Mouse (Mus musculus): ENCODE measurements around the gene Rell1. TPM values are rescaled to one million over a fixed set of nuclear protein-coding genes. Genes with fewer than 3 reads are reported as not detected.
"Not testable (repeated sequence)": the region's sequence is repeated elsewhere in the genome, so short reads cannot be mapped to it uniquely, and the experiment has no call there.

Gene Rell1
- total RNA-seq, 1 experiment from 2014 or later = 36.7 TPM

DNA sequence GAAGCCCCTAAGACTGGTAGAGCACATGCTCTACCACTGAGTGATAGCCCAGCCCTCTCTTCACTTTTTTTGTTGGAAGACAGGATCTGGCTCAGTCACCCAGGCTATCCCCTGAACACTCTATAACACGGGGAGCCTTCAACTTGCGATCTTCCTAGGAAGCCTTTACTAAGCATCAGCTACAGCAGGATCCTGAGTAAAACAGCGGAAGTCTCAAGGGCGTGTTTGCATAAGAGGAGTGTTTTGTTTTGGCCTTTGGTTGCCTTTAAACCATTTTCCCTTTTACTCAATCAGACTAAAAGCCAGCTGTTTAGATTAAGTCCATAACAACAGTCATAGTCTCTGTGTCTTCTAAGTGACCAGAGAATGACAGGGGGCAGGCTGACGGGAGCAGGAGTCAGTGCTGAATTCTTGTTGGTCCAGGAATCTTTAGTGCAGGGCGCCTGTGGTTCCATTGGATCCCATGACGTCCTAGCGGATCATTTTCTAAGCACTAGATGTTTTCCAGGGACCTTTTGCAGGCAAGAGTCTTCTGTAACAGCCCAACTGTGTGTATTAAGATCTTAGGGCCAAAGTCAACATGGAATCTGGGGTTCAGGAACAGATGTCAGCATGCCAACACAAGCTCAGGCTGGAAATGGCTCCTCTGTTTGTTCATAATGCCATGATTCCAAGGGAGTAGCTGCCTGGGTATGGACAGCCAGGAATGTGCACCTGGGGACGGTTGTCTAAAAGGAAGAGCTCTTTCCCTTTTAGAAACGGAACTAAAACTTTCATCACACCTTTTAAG lies 58.3 kb downstream of the Rell1 start:
- ATAC-seq (replicated peaks; ENCODE audit: insufficient number of reproducible peaks, low FRiP score, low TSS enrichment, poor library complexity, severe bottlenecking) = no peak

DNA sequence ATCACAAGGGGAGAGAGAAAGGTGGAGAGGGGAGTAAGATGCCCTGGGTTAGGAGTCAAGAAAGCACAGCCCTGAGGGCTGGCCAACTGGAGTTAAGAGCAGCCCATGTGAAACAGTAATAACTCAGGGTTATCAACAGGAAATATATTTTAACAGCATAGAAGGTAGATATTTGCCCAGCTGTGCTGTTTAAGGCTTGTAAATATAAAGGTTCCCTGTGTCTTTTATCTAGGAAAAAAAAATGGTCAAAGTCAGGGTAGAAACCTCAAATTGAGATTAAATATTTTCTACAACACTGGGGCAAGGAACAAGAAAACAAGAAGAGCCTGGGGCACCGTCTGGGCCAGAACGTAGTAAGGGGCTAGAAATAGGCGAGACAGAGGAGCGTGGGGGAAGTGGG lies 61.2 kb downstream of the Rell1 start:
- ATAC-seq (replicated peaks; ENCODE audit: insufficient number of reproducible peaks, low FRiP score, low TSS enrichment, poor library complexity, severe bottlenecking) = no peak

DNA sequence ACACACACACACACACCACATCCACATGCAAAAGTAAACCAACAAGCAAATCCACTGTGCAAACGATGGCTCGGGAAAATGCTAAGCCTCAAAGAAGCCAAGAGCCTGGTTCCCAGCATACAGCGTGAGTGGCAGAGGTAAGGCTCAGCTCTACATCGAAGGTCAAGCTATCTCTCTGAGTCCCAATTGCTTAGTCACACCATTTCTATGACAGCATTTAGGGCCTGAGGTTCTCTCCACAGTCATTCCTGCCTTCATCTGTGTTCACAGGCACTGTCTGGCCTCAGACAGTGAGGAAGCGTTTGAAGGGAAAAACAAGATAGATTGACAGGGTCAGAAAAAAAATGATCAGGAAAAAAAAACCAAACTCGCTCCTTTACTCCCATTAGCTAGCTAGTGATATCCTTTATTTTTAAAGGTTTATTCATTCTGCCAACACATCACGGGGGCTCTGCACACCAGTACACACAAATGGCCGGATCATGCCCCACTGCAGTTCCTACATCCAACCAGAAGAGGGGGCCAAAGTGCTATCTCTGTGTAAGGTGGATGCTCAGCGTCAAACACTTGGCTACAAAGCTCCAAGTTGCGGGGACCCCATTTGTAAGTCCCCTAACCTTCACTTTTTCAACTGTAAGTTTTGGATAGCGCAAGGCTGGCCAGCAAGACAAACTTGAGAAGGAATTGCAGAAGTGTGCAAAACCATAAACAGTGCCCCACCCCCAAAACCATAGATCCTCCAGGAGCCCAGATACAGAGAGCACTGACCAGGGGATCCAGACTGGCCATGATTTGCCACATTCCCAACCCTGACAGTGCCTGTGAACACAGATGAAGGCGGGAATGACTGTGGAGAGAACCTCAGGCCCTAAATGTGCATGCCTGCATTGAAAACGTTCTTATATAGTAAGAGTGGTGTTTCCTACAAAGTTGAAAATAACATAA lies 62.3 kb downstream of the Rell1 start:
- ATAC-seq (replicated peaks; ENCODE audit: insufficient number of reproducible peaks, low FRiP score, low TSS enrichment, poor library complexity, severe bottlenecking) = peak; percentile 87

DNA sequence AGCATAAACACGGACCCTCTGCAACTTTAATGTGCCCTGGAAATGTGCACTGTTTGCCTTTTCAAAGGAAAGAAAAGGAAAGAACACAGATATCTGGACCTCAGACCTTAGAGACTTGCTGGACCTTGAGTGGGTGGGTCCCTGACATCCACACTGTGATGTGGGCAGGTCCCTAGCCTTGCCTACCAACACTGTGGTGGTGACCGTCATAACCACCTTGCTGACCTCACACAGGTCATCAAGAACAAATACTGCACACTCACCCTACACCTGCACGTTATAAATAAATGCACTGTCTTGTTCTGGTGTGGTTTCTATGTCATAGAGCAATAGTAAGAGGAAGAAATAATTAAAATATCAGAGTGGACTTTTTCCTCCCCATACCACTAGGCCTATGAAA lies 65.4 kb downstream of the Rell1 start:
- no peak for ATAC-seq (replicated peaks; ENCODE audit: insufficient number of reproducible peaks, low FRiP score, low TSS enrichment, poor library complexity, severe bottlenecking)

DNA sequence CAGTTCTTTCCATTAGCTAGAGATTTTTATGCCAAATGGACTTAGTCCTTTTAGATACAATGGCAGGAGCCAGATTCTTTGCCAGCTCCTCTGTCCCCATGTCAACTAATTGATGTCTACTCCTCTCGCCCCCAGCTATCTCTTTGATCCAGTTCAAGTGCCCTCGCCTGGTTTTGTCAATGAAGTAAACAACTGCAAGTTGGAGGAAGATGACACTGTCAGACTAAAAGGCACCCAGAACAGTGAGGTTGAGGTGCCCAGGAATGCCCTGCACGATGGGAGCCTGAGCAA lies 70.9 kb downstream of the Rell1 start:
- no peak for ATAC-seq (replicated peaks; ENCODE audit: insufficient number of reproducible peaks, low FRiP score, low TSS enrichment, poor library complexity, severe bottlenecking)

DNA sequence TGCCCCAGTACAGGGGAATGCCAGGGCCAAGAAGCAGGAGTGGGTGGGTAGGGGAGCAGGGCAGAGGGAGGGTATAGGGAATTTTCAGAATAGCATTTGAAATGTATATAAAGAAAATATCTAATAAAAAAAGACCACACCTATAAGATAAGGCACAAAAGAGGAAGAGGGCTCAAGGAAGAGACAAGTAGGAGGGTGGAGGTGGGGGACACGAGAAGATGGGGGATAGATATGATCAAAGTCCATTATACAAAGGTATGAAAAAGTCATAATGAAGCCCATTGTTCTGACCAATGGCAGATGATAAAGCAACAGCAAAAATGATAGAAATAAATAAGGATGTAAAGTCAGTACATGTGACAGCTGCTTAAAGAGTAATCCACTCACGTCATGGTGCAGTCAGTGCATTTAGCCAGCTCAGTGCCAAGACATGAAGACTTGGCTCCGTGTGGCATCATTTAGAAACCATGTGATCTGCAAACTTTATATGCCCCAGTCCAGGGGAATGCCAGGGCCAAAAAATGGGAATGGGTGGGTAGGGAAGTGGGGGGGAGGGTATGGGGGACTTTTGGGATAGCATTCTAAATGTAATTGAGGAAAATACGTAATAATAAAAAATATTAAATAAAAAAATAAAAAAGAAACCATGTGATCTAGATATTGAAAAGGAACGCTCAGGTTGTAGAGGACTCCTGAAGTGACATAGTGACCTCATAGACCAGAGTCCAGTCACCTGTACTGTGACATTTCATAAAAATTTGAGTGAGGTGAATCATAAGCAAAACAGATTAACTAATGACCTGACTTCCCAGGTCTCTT lies 71.5 kb downstream of the Rell1 start:
- not testable (repeated sequence) for ATAC-seq (replicated peaks; ENCODE audit: insufficient number of reproducible peaks, low FRiP score, low TSS enrichment, poor library complexity, severe bottlenecking)

DNA sequence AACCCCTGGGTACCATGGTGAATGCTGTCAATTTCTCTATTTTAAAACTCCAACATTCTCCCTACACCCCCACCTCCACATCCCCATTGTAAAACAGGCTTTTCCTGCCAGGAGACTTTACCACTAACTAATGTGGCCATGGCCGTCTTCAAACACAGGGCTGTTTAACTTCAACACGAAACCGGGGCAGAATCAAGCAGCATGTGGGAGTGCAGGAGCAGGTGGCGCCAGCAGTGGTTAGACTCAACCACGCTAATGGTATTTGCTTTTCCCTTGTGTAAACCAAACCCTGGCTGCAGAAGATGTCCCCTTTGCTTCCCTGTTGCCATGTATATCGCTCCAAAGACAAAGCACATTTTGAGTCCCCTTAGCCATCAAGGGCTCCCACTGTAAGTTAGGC lies 76.8 kb downstream of the Rell1 start:
- ATAC-seq (replicated peaks; ENCODE audit: insufficient number of reproducible peaks, low FRiP score, low TSS enrichment, poor library complexity, severe bottlenecking) = no peak

DNA sequence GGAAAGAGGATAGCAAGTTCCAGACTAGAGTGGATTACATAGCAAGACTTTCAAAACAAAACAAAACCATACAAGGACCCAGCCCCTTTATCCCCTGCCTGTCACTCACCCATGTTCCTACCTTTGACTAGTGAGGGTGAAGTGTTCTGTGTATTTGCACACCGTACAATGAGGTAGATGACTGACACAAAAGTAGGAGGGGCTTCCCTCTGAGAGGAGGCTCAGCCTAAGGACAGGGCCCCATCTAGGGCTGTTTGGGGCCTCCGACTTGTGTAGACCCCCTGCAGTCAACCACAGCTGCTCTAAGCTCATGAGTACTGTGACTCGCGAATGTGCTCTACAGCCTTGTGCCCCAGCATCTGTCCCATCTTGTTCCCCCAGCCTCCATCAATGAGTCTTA lies 77.5 kb downstream of the Rell1 start:
- no peak for ATAC-seq (replicated peaks; ENCODE audit: insufficient number of reproducible peaks, low FRiP score, low TSS enrichment, poor library complexity, severe bottlenecking)

DNA sequence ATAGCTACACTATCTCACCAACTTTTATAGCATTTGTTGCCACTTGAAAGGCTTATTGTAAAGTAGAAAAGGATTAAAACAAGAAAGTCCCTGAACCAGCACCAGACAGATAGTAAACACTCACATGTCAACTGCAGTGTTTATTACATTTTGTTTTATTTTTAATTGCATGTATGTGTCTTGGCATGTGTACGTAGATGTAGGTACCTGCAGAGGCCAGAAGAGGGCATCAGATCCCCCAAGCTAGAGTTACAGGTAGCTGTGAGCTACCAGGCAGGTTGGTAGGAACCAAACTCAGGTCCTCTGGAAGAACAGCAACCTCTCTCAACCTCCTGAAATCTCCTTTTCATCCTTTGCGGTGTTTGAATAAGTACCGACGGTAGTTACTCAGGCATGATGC lies 81.6 kb downstream of the Rell1 start:
- no peak for ATAC-seq (replicated peaks; ENCODE audit: insufficient number of reproducible peaks, low FRiP score, low TSS enrichment, poor library complexity, severe bottlenecking)

DNA sequence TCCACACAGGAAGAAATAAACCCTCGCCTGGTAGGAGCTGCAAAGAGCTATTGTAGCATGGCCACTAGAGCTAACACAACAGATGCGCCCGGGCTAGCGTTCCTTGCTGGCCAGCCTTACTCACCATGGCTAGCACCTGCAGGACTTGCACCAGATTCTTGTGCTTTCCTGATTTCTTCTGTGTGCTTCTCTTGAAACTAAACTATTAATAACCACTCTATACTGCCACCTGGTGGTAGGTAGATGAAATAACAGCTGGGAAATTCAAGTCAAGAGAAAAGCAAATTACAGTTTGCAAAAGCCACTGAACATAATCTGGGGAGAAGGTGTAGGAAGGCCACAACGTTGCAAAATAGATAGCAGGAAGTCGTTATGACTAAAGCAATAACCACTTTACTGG lies 82.0 kb downstream of the Rell1 start:
- ATAC-seq (replicated peaks; ENCODE audit: insufficient number of reproducible peaks, low FRiP score, low TSS enrichment, poor library complexity, severe bottlenecking) = peak; percentile 40; the same call in 1 of the 2 replicates

DNA sequence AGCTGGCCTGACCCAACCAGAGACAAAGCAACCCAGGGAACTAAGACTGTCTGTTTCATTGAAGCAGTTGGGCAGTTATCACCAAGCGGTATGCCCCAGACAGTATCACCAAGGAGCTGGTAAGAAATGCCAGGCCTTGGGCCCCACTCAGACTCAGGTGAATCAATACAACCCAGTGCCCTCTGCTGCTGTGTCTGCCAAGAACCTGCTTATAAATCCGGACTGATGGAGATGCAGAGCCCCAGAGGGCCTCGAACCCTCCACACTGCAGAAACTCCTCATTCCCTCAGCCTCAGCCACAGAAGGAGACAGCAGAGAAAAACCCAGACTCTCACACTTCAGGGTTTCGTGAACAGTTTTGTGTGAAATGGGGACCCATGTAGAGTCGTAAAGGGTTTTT lies 82.4 kb downstream of the Rell1 start:
- no peak for ATAC-seq (replicated peaks; ENCODE audit: insufficient number of reproducible peaks, low FRiP score, low TSS enrichment, poor library complexity, severe bottlenecking)

DNA sequence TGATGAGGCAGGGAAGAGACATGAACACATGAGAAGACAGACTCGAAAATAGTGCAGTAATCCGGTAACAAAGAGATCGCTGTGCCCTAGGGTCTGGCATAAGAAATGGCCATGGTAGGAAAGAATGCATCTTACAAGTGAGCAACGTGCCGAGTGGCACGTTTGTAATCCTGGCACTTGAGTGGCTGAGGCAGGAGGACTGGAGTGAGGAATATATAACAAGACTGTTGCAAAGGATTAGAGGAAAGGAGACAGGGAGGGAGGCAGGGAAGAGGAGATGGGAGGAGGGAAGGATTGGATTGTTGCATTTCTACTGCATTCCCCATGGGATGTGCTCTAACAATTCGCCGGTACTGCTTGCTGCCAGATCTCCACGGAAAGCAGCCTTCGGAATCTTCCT lies 89.7 kb downstream of the Rell1 start:
- no peak for ATAC-seq (replicated peaks; ENCODE audit: insufficient number of reproducible peaks, low FRiP score, low TSS enrichment, poor library complexity, severe bottlenecking)

DNA sequence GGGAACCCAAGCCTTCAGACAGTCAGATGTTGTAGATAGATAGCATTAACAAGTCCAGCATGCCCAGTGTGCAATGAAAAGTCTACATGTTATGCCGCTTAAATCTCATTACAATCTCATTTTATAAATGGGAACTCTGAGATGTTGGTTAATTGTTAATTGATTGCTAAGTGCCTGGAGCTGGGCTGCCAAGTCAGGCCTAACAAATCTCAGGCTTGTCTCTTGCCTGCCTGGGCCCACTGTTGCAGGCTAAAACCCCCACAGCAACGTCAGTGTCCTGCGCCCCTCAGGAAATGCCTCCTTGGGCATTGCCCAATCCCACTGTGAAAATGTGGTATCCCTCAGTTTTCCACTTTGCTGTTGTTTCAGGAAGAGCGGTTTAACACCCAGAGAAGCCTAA lies 92.6 kb downstream of the Rell1 start:
- ATAC-seq (replicated peaks; ENCODE audit: insufficient number of reproducible peaks, low FRiP score, low TSS enrichment, poor library complexity, severe bottlenecking) = no peak

DNA sequence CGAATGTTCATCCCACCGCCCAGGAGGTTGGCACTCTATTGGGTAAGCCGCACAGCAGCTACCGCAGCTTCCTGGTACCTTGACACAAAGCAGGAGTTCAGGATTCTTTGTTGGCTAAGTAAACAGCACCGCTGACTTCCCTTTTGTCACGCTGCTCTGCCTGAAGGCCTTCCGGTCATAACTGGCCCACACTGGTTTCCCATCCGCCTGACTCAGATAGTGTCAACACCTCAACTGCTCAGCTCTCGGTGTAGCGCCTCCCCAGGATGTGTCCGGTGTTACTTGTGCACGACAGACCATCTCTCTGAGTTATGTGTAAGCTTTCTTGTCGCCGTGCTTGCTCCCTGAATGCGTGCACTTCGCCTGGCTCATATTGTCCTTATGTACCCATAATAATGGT lies 93.8 kb downstream of the Rell1 start:
- no peak; the same call in 1 of the 2 replicates for ATAC-seq (replicated peaks; ENCODE audit: insufficient number of reproducible peaks, low FRiP score, low TSS enrichment, poor library complexity, severe bottlenecking)

DNA sequence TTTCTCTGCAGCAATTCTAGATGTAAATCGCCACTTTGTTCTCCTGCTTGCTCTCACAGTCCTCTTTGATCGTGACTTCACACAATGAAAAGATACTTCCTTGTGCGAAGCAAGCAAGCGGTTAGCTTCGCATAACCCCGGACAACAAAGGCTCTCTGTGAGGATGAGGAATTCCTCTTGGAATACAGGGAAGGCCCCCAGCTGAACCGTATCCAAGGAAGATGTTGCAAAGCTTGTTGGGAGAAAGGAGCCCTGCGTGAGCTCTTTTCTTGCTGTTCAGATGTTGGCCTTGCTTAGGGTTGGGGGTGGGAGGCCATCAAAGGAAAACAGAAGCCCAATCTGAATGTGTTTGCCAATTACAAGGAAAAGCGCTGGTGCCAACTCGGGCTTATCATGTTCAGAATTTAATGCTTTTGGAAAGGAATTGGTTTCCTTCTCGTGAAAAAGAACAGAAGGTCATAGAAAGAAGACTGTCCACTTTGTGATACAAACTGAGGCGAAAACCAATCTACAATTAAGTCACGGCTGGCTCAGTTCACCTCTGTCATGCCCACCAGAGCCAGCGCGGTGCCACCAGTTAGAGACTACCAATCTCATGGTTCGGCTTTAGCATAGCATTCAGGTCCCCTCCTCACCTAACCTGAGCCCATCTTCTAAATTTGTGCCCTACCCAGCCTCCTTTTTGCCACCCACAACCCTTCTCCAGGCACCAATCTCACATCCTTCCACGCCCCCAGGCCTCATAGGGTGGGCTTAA lies 96.3 kb downstream of the Rell1 start:
- no peak for ATAC-seq (replicated peaks; ENCODE audit: insufficient number of reproducible peaks, low FRiP score, low TSS enrichment, poor library complexity, severe bottlenecking)

DNA sequence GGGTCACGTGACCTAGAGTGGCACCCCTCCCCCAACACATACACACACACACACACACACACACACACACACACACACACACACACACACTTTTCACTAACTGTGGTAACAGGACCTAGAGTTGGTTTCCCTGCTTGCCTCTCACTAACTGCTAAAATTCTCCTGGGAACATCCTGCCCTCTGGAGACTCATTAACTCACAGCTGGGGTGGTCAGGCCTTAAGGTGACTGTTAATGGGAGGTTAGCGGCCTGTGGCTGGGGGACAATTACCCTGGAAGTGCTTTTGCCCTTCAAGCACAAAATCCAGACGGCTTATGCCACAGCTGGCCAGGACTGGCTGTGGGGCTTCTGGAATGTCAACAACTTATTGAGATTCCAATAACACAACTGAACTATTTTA lies 101.3 kb downstream of the Rell1 start:
- ATAC-seq (replicated peaks; ENCODE audit: insufficient number of reproducible peaks, low FRiP score, low TSS enrichment, poor library complexity, severe bottlenecking) = no peak

DNA sequence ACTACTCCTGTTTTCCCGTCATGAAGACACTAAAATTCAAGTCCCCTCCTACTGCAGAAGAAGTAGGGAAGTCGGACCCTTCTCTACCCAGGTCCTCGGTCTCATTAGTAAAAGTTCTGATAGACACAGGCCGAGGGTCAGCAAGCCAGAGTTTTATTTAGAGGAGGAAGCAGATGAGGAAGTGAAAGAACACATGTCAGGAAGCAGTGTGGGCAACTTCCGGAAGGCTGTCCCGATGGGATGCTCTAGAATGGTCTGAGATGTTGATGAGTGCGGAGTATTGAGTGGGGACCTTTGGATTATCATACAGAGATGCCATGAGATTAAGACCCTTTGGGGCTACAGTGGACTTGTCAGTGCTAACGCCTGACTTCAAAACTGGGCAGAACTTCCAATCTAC lies 109.8 kb downstream of the Rell1 start:
- ATAC-seq (replicated peaks; ENCODE audit: insufficient number of reproducible peaks, low FRiP score, low TSS enrichment, poor library complexity, severe bottlenecking) = no peak
